Mouse (Mus musculus): ENCODE measurements around the gene Hs3st2. TPM values are rescaled to one million over a fixed set of nuclear protein-coding genes. Genes with fewer than 3 reads are reported as not detected.
"Not testable (repeated sequence)": the region's sequence is repeated elsewhere in the genome, so short reads cannot be mapped to it uniquely, and the experiment has no call there.

The Hs3st2 gene
- 0.69 and 0.96 TPM in 2 replicates for polyA plus RNA-seq (2014; fragmentation: Nextera tagmentation; extraction: Ambion mirVana)

DNA sequence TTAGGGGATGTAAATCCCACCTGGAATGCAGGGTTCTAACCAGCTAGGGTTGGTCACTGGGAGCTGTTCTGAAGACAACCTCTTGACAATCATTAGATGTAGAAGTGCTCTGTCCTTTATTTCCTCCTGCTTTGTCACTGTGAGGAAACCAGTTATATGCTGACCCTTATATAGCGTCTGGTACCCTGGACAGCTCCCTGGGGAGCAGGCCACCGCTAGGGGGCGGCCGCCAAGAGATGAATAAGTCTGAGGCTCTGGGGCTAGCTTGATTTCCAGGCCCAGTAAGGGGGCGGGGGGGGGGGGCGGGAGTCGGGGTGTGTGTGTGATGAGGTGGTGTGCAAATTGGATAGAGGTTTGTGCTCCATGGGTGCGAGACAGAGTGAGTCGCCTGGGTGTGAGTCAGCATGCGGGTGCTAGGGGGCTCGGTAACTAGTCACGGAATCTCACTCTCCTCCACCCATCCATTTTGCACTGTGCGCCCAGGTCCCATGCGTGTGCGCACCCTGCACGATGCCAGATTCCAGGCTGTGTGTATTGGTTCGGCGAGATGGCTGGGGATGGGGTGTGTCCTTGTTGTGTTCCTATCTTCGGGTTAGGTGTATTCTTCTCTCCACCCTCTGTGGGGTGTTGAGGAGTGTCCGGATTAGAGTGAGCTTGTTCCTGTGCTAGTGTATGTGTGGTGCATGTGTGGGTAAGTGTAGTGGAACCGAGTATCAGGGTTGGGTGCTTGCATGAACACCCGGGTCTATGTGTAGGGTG lies at the start of gene Hs3st2:
TSS of gene Hs3st2 (plus strand) at position 635 of the 759 bp plus-strand sequence.
- Histone ChIP-seq H3K4me2 (peak within 1 kb of the TSS; percentile 48), H3K4me1 (replicated peaks; ENCODE audit: control insufficient read depth, insufficient read depth, low read length) (no peaks in the 10 kb centered on the region), H3K27me3 (replicated peaks; ENCODE audit: control insufficient read depth, insufficient read depth, low read length) (peaks cover 32% of the 10 kb centered on the region), H3K9me3 (ENCODE audit: control insufficient read depth, low read length) (no peaks in the 10 kb centered on the region), H3K27ac (ENCODE audit: low read depth, low read length) (no peak within 1 kb of the TSS), H3K9ac (ENCODE audit: low read depth, low read length) (no peak within 1 kb of the TSS), H3K36me3 (ENCODE audit: control insufficient read depth, insufficient read depth, low read length) (no peaks in the 10 kb centered on the region), H3K4me3 (ENCODE audit: low read depth, low read length) (peak within 1 kb of the TSS; percentile 28)
- peak; percentile 57 for ATAC-seq (replicated peaks; ENCODE audit: low FRiP score)
- WGBS, result 5% methylated on average over 21 of the region's 22 CpGs
- peak; percentile 60 for DNase-seq (ENCODE audit: low spot score)

DNA sequence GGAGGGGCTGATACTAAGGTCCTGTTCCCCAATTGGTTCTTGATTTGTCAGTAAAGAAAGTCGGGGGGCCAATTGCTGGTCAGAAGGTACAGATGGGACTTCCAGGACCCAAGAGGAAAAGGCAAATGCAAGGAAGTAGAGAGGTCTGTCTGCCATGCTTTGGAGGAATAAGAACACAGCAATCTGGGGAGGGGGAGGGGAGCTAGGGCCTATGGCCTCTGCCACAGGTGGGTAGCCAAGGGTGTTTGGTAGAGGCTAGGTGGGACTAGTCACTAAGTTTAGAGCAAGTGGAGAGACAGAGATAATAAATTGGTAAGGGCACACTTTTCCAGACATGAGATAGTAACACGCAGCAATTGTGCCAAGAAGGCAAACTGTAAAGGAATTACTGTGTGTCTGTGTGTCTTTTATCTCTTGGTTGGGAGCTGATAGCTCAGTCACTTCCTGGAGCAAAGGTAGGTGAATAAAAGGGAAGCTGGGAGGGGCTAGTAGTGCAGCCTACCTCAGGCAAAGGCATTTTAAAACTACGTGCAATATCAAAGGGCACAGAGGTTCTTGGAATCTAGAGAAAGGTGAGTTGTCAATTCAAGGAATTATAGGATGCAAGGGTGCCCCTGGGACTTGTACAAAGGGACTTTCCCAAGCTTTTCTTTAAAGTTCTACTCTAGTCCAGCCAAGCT lies 43.2 kb upstream of the Hs3st2 start:
- Histone ChIP-seq H3K27ac (ENCODE audit: low read depth, low read length) (no peak overlapping the region), H3K9ac (ENCODE audit: low read depth, low read length) (no peak overlapping the region), H3K4me2 (no peak overlapping the region), H3K4me1 (replicated peaks; ENCODE audit: control insufficient read depth, insufficient read depth, low read length) (no peaks in the 10 kb centered on the region), H3K9me3 (ENCODE audit: control insufficient read depth, low read length) (no peaks in the 10 kb centered on the region), H3K4me3 (ENCODE audit: low read depth, low read length) (no peak overlapping the region), H3K36me3 (ENCODE audit: control insufficient read depth, insufficient read depth, low read length) (no peaks in the 10 kb centered on the region), H3K27me3 (replicated peaks; ENCODE audit: control insufficient read depth, insufficient read depth, low read length) (no peaks in the 10 kb centered on the region)
- ATAC-seq (replicated peaks; ENCODE audit: low FRiP score) (no peak), DNase-seq (ENCODE audit: low spot score) (no peak)
- 65% methylated on average over 3 of the region's 3 CpGs for WGBS

DNA sequence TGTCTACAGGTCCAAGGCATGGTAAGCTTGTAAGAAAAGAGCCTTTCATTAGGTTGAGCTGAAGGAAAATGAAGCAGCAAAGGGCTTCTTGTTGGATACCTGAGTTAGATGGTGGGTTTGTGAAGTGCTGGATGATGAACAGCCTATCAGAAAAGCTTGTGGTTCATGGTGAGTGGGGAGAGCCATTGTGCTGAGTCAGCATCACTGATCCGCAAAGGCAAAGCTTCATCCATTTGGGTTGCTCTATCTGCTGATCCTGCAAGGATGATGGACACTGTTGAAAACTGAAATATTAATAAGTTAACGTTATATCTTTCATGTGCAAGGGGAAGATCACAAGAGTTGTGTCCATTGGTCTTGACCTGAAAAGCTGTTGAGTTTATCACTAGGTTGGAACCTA lies 40.0 kb upstream of the Hs3st2 start:
- H3K4me3 ChIP-seq (ENCODE audit: low read depth, low read length), result no peak overlapping the region
- H3K36me3 ChIP-seq (ENCODE audit: control insufficient read depth, insufficient read depth, low read length), result no peaks in the 10 kb centered on the region
- H3K4me2 ChIP-seq, result no peak overlapping the region
- H3K27me3 ChIP-seq (replicated peaks; ENCODE audit: control insufficient read depth, insufficient read depth, low read length), result no peaks in the 10 kb centered on the region
- no peak overlapping the region for H3K27ac ChIP-seq (ENCODE audit: low read depth, low read length)
- WGBS, result 76% methylated on average over 2 of the region's 2 CpGs
- no peak overlapping the region for H3K9ac ChIP-seq (ENCODE audit: low read depth, low read length)
- ATAC-seq (replicated peaks; ENCODE audit: low FRiP score), result no peak
- no peak for DNase-seq (ENCODE audit: low spot score)
- no peaks in the 10 kb centered on the region for H3K4me1 ChIP-seq (replicated peaks; ENCODE audit: control insufficient read depth, insufficient read depth, low read length)
- no peaks in the 10 kb centered on the region for H3K9me3 ChIP-seq (ENCODE audit: control insufficient read depth, low read length)

DNA sequence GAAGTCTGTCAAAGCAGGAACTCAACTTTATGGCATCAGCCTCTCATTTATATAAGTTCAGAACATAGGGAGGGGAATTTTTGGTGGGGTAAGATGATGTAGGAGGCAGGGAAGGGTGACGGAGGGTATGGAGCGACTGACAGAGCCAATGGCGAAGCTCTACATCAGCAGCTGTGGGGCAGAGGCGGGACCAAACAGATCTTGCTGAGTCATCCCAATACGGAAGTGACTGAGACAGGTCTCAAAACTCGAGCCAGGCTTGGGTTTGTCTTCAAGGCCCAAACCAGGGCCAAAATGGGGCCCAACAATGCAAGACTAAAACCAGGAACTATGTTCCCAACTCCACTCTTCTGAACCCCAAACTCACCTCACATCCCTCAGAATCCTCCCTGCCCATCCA lies 30.2 kb upstream of the Hs3st2 start:
- H3K4me3 ChIP-seq (ENCODE audit: low read depth, low read length); H3K9ac ChIP-seq (ENCODE audit: low read depth, low read length); H3K27ac ChIP-seq (ENCODE audit: low read depth, low read length); H3K4me1 ChIP-seq (replicated peaks; ENCODE audit: control insufficient read depth, insufficient read depth, low read length); ATAC-seq (replicated peaks; ENCODE audit: low FRiP score); DNase-seq (ENCODE audit: low spot score); H3K36me3 ChIP-seq (ENCODE audit: control insufficient read depth, insufficient read depth, low read length); H3K9me3 ChIP-seq (ENCODE audit: control insufficient read depth, low read length); H3K27me3 ChIP-seq (replicated peaks; ENCODE audit: control insufficient read depth, insufficient read depth, low read length); H3K4me2 ChIP-seq: not testable (repeated sequence)
- WGBS, result 86% methylated on average over 6 of the region's 6 CpGs

DNA sequence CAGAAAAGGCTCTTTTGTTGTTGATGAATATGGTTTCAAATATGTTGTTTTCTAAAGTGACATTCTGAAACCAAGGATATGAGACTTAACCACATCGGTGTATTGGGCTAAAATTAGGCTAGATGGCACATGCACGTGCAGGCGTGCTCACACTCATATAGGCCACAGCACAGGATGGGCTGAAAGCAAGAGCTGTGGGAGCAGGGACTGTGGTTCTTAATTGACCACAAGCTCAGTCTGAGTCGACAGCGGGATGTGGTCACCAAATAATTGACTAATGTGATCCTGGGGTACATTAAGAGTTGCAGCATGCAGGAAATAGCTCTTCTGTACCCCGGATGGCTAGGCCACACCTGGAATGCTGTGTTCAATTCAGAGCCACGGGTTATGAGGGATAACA lies 26.1 kb upstream of the Hs3st2 start:
- ATAC-seq (replicated peaks; ENCODE audit: low FRiP score) (no peak), DNase-seq (ENCODE audit: low spot score) (no peak)
- Histone ChIP-seq H3K9me3 (ENCODE audit: control insufficient read depth, low read length) (no peaks in the 10 kb centered on the region), H3K9ac (ENCODE audit: low read depth, low read length) (no peak overlapping the region), H3K27ac (ENCODE audit: low read depth, low read length) (no peak overlapping the region), H3K27me3 (replicated peaks; ENCODE audit: control insufficient read depth, insufficient read depth, low read length) (no peaks in the 10 kb centered on the region), H3K4me2 (no peak overlapping the region), H3K4me3 (ENCODE audit: low read depth, low read length) (no peak overlapping the region), H3K36me3 (ENCODE audit: control insufficient read depth, insufficient read depth, low read length) (no peaks in the 10 kb centered on the region), H3K4me1 (replicated peaks; ENCODE audit: control insufficient read depth, insufficient read depth, low read length) (no peaks in the 10 kb centered on the region)
- 80% methylated on average over 7 of the region's 7 CpGs for WGBS

DNA sequence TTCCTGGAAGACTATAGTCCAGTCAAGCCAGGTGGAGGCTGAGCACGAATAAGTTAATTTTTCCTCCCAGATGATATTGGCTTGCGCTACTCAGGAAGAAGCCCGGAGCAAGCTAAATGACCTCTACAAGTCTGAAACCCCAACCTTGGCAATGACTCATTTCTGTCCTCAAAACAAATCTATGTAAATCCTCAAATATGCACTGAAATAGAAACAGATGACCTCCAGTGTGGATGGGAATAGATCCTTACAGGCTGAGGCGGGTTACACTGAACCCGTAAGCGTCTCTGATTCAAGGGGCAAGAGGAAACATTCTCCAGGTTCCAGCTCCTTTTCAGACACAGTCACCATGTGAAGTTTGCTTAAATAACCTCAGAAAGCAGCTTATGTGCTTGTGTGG lies 24.5 kb upstream of the Hs3st2 start:
- Histone ChIP-seq H3K36me3 (ENCODE audit: control insufficient read depth, insufficient read depth, low read length) (no peaks in the 10 kb centered on the region), H3K9ac (ENCODE audit: low read depth, low read length) (no peak overlapping the region), H3K27ac (ENCODE audit: low read depth, low read length) (no peak overlapping the region), H3K4me1 (replicated peaks; ENCODE audit: control insufficient read depth, insufficient read depth, low read length) (no peaks in the 10 kb centered on the region), H3K4me2 (no peak overlapping the region), H3K27me3 (replicated peaks; ENCODE audit: control insufficient read depth, insufficient read depth, low read length) (no peaks in the 10 kb centered on the region), H3K4me3 (ENCODE audit: low read depth, low read length) (no peak overlapping the region), H3K9me3 (ENCODE audit: control insufficient read depth, low read length) (no peaks in the 10 kb centered on the region)
- 85% methylated on average over 6 of the region's 6 CpGs for WGBS
- ATAC-seq (replicated peaks; ENCODE audit: low FRiP score) (no peak), DNase-seq (ENCODE audit: low spot score) (no peak)

DNA sequence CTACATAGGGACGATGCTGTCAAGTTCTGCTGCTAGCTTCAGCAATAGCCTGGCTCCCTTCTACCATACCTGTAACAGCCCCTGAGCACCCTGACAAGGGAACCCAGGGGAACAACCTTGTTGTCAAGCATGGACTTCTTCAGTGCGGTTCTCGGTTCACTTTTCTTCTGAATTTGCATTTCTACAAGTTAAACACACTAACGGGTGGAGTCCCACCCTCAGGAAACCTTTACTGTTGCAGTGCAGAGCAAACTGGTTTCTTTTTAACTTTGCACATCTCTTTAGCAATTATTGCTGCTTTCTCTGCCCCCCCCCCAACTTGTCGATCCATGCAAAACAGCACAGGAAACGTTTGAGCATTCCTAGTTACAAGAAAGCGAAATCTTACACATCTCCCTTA lies 19.7 kb upstream of the Hs3st2 start:
- Histone ChIP-seq H3K4me3 (ENCODE audit: low read depth, low read length) (no peak overlapping the region), H3K4me1 (replicated peaks; ENCODE audit: control insufficient read depth, insufficient read depth, low read length) (no peaks in the 10 kb centered on the region)
- WGBS, result 78% methylated on average over 7 of the region's 7 CpGs

DNA sequence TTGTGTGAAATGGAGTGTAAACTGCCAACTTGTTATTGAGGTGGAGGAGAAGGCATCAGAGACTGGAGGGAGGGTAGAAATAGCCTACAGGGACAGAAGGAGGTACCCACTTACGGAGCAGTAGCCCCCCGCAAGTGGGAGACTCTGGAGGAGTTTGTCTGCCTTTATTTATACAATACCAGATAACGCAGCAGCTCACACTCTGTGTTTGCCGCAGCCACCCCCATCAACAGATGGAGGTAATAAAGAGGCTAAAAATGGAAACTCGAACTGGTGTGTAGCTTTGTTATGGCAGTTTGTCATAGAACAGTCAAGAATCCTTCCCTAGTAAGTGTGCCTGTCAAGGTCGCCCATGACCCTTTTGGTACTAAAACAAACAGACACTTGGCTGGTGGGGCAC lies 16.2 kb upstream of the Hs3st2 start:
- H3K36me3 ChIP-seq (ENCODE audit: control insufficient read depth, insufficient read depth, low read length), result no peaks in the 10 kb centered on the region
- 55% methylated on average over 6 of the region's 6 CpGs for WGBS

More for the DNA sequence above, 19.7 kb upstream of the Hs3st2 start:
- no peak overlapping the region for H3K9ac ChIP-seq (ENCODE audit: low read depth, low read length)
- no peaks in the 10 kb centered on the region for H3K9me3 ChIP-seq (ENCODE audit: control insufficient read depth, low read length)
- H3K27me3 ChIP-seq (replicated peaks; ENCODE audit: control insufficient read depth, insufficient read depth, low read length), result no peaks in the 10 kb centered on the region
- no peak overlapping the region for H3K27ac ChIP-seq (ENCODE audit: low read depth, low read length)
- ATAC-seq (replicated peaks; ENCODE audit: low FRiP score) (no peak), DNase-seq (ENCODE audit: low spot score) (no peak)
- no peak overlapping the region for H3K4me2 ChIP-seq
- H3K36me3 ChIP-seq (ENCODE audit: control insufficient read depth, insufficient read depth, low read length), result no peaks in the 10 kb centered on the region

DNA sequence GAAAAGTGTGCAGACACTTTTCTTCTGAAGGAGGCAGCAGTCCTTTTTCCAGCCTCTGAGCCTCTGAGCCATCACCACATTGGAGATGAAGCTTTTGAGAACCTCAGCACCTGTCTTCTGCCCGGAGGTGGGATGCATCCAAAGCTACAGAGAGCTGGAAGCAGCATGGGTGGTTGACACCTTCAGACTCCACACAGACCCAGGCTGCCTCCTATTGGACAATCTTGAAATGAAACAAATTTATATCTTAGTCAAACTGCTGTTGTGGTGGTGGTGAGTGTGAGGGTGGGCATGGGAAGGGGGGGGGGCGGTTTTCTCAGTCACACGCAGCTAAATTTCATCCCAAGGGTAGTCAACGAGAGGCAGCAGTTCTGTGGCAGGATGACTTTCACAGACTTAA lies 12.7 kb upstream of the Hs3st2 start:
- H3K9me3 ChIP-seq (ENCODE audit: control insufficient read depth, low read length), result no peaks in the 10 kb centered on the region
- 76% methylated on average over 4 of the region's 4 CpGs for WGBS
- ATAC-seq (replicated peaks; ENCODE audit: low FRiP score), result no peak

More for the DNA sequence above, 16.2 kb upstream of the Hs3st2 start:
- H3K9me3 ChIP-seq (ENCODE audit: control insufficient read depth, low read length), result no peaks in the 10 kb centered on the region
- H3K27me3 ChIP-seq (replicated peaks; ENCODE audit: control insufficient read depth, insufficient read depth, low read length), result no peaks in the 10 kb centered on the region
- DNase-seq (ENCODE audit: low spot score) (no peak), ATAC-seq (replicated peaks; ENCODE audit: low FRiP score) (no peak)
- H3K4me3 ChIP-seq (ENCODE audit: low read depth, low read length), result no peak overlapping the region
- no peak overlapping the region for H3K4me2 ChIP-seq
- H3K4me1 ChIP-seq (replicated peaks; ENCODE audit: control insufficient read depth, insufficient read depth, low read length), result no peaks in the 10 kb centered on the region
- no peak overlapping the region for H3K9ac ChIP-seq (ENCODE audit: low read depth, low read length)
- H3K27ac ChIP-seq (ENCODE audit: low read depth, low read length), result no peak overlapping the region

More for the DNA sequence above, 12.7 kb upstream of the Hs3st2 start:
- no peak for DNase-seq (ENCODE audit: low spot score)
- Histone ChIP-seq H3K9ac (ENCODE audit: low read depth, low read length) (no peak overlapping the region), H3K4me1 (replicated peaks; ENCODE audit: control insufficient read depth, insufficient read depth, low read length) (no peaks in the 10 kb centered on the region), H3K4me2 (no peak overlapping the region), H3K27ac (ENCODE audit: low read depth, low read length) (no peak overlapping the region), H3K36me3 (ENCODE audit: control insufficient read depth, insufficient read depth, low read length) (no peaks in the 10 kb centered on the region), H3K4me3 (ENCODE audit: low read depth, low read length) (no peak overlapping the region), H3K27me3 (replicated peaks; ENCODE audit: control insufficient read depth, insufficient read depth, low read length) (no peaks in the 10 kb centered on the region)
